Mouse (Mus musculus): ENCODE data around the gene Dgka. TPM values are rescaled to one million over a fixed set of nuclear protein-coding genes. Genes with fewer than 3 reads are reported as not detected.
A peak's percentile ranks its signal among the peaks of the same experiment; 100 is the strongest.
"Not testable (repeated sequence)": the region's sequence is repeated elsewhere in the genome, so short reads cannot be mapped to it uniquely, and the experiment has no call there.

Dgka gene
- polyA plus RNA-seq, 1 experiment from 2014 or later, result 5.0 TPM

GRCm38 (mm10) chr10:128731002-128731433, 13.6 kb downstream of the Dgka start:
- Histone ChIP-seq H3K9me3 (no peaks in the 10 kb centered on the region), H3K9ac (peak overlapping the region; percentile 52; the same call in 1 of the 2 replicates), H3K4me3 (peak overlapping the region; percentile 15; the same call in 1 of the 2 replicates), H3K27me3 (replicated peaks) (no peaks in the 10 kb centered on the region), H3K4me2 (peak overlapping the region; percentile 56), H3K36me3 (peaks cover 20% of the 10 kb centered on the region), H3K4me1 (peaks cover 2% of the 10 kb centered on the region; the same call in 1 of the 2 replicates), H3K27ac (replicated peaks) (no peak overlapping the region)
- no peak for ATAC-seq (ENCODE audit: extremely low read depth, insufficient number of reproducible peaks, low FRiP score, low TSS enrichment)
- 19% methylated on average over 10 of the region's 10 CpGs for whole genome bisulfite sequencing

GRCm38 (mm10) chr10:128728059-128728458, 16.6 kb downstream of the Dgka start:
- Histone ChIP-seq H3K9me3 (no peaks in the 10 kb centered on the region), H3K4me1 (peaks cover 2% of the 10 kb centered on the region; the same call in 1 of the 2 replicates), H3K4me2 (no peak overlapping the region), H3K4me3 (no peak overlapping the region), H3K27ac (replicated peaks) (no peak overlapping the region), H3K9ac (no peak overlapping the region), H3K27me3 (replicated peaks) (no peaks in the 10 kb centered on the region), H3K36me3 (peaks cover 5% of the 10 kb centered on the region)
- 76% methylated on average over 5 of the region's 5 CpGs for WGBS
- ATAC-seq (ENCODE audit: extremely low read depth, insufficient number of reproducible peaks, low FRiP score, low TSS enrichment), result no peak

- H3K9ac ChIP-seq; H3K4me2 ChIP-seq; H3K27ac ChIP-seq (replicated peaks); H3K27me3 ChIP-seq (replicated peaks); H3K4me1 ChIP-seq; H3K36me3 ChIP-seq; H3K9me3 ChIP-seq; H3K4me3 ChIP-seq; ATAC-seq (ENCODE audit: extremely low read depth, insufficient number of reproducible peaks, low FRiP score, low TSS enrichment): not testable (repeated sequence)
- WGBS, result 88% methylated on average over 3 of the region's 4 CpGs
Observed at GRCm38 (mm10) chr10:128725466-128725865, 19.2 kb downstream of the Dgka start.

- ATAC-seq (ENCODE audit: extremely low read depth, insufficient number of reproducible peaks, low FRiP score, low TSS enrichment), result no peak
- no peak overlapping the region for H3K27ac ChIP-seq (replicated peaks)
- no peaks in the 10 kb centered on the region for H3K4me1 ChIP-seq
- H3K4me2 ChIP-seq, result no peak overlapping the region
- no peaks in the 10 kb centered on the region for H3K36me3 ChIP-seq
- 79% methylated on average over 19 of the region's 19 CpGs for WGBS
- no peak overlapping the region for H3K9ac ChIP-seq
- H3K27me3 ChIP-seq (replicated peaks), result no peaks in the 10 kb centered on the region
- H3K9me3 ChIP-seq, result no peaks in the 10 kb centered on the region
- H3K4me3 ChIP-seq, result no peak overlapping the region
Observed at GRCm38 (mm10) chr10:128715559-128716537, 28.8 kb downstream of the Dgka start.

- not testable (repeated sequence) for H3K27me3 ChIP-seq (replicated peaks); H3K9me3 ChIP-seq; H3K4me2 ChIP-seq; H3K36me3 ChIP-seq; H3K9ac ChIP-seq; H3K4me1 ChIP-seq; ATAC-seq (ENCODE audit: extremely low read depth, insufficient number of reproducible peaks, low FRiP score, low TSS enrichment); H3K4me3 ChIP-seq; H3K27ac ChIP-seq (replicated peaks)
- WGBS, result 90% methylated on average over 7 of the region's 7 CpGs
Observed at GRCm38 (mm10) chr10:128711318-128711717, 33.3 kb downstream of the Dgka start.

GRCm38 (mm10) chr10:128705317-128705693, 39.4 kb downstream of the Dgka start:
- no peak for ATAC-seq (ENCODE audit: extremely low read depth, insufficient number of reproducible peaks, low FRiP score, low TSS enrichment)
- 11% methylated on average over 11 of the region's 11 CpGs for WGBS
- no peaks in the 10 kb centered on the region for H3K27me3 ChIP-seq (replicated peaks)

GRCm38 (mm10) chr10:128704491-128705316, 40.0 kb downstream of the Dgka start, which contains the start of gene Cdk2:
Gene Cdk2, minus strand, starts transcription at chr10:128705031.
- peaks cover 37% of the 10 kb centered on the region for H3K4me1 ChIP-seq
- peaks cover 38% of the 10 kb centered on the region for H3K36me3 ChIP-seq
- H3K27ac ChIP-seq (replicated peaks), result peak within 1 kb of the TSS; percentile 98
- peak within 1 kb of the TSS; percentile 93 for H3K4me3 ChIP-seq
- no peaks in the 10 kb centered on the region for H3K27me3 ChIP-seq (replicated peaks)
- under 1% methylated on average over 61 of the region's 62 CpGs for whole genome bisulfite sequencing
- no peaks in the 10 kb centered on the region for H3K9me3 ChIP-seq
- H3K4me2 ChIP-seq, result peak within 1 kb of the TSS; percentile 74
- peak within 1 kb of the TSS; percentile 91 for H3K9ac ChIP-seq
- peak; percentile 91 for ATAC-seq (ENCODE audit: extremely low read depth, insufficient number of reproducible peaks, low FRiP score, low TSS enrichment)

More at GRCm38 (mm10) chr10:128705317-128705693, 39.4 kb downstream of the Dgka start:
- Histone ChIP-seq H3K4me2 (peak overlapping the region; percentile 74), H3K4me3 (peak overlapping the region; percentile 93), H3K9me3 (no peaks in the 10 kb centered on the region), H3K9ac (peak overlapping the region; percentile 81), H3K36me3 (peaks cover 32% of the 10 kb centered on the region), H3K27ac (replicated peaks) (peak overlapping the region; percentile 73), H3K4me1 (peaks cover 31% of the 10 kb centered on the region)

- 21% methylated on average over 4 of the region's 4 CpGs for WGBS
- no peak for ATAC-seq (ENCODE audit: extremely low read depth, insufficient number of reproducible peaks, low FRiP score, low TSS enrichment)
- peak within 1 kb of the TSS; percentile 98 for H3K27ac ChIP-seq (replicated peaks)
- peak within 1 kb of the TSS; percentile 91 for H3K9ac ChIP-seq
- H3K4me2 ChIP-seq, result peak within 1 kb of the TSS; percentile 74
- H3K36me3 ChIP-seq, result peaks cover 46% of the 10 kb centered on the region
- H3K4me3 ChIP-seq, result peak within 1 kb of the TSS; percentile 93
- H3K9me3 ChIP-seq, result no peaks in the 10 kb centered on the region
- no peaks in the 10 kb centered on the region for H3K27me3 ChIP-seq (replicated peaks)
- peaks cover 45% of the 10 kb centered on the region for H3K4me1 ChIP-seq
Observed at GRCm38 (mm10) chr10:128703895-128704294, 40.8 kb downstream of the Dgka start, which contains the start of gene Pmel. Gene Pmel, plus strand, starts transcription at chr10:128704195.

- peaks cover 57% of the 10 kb centered on the region for H3K36me3 ChIP-seq
- WGBS, result 50% methylated on average over 6 of the region's 6 CpGs
- H3K9me3 ChIP-seq, result no peaks in the 10 kb centered on the region
- peaks cover 51% of the 10 kb centered on the region for H3K4me1 ChIP-seq
- no peaks in the 10 kb centered on the region for H3K27me3 ChIP-seq (replicated peaks)
- H3K4me3 ChIP-seq, result no peak overlapping the region
- peak overlapping the region; percentile 74; the same call in 1 of the 2 replicates for H3K4me2 ChIP-seq
- H3K27ac ChIP-seq (replicated peaks), result 0 out of 2 replicates have a peak overlapping the region, but pooled peaks have one; percentile 21
- ATAC-seq (ENCODE audit: extremely low read depth, insufficient number of reproducible peaks, low FRiP score, low TSS enrichment), result no peak
- peak overlapping the region; percentile 65 for H3K9ac ChIP-seq
Observed at GRCm38 (mm10) chr10:128702328-128703007, 42.2 kb downstream of the Dgka start.

- H3K36me3 ChIP-seq, result peaks cover 59% of the 10 kb centered on the region
- H3K4me1 ChIP-seq, result peaks cover 52% of the 10 kb centered on the region
- H3K4me2 ChIP-seq, result no peak overlapping the region
- H3K9ac ChIP-seq, result no peak overlapping the region
- H3K27me3 ChIP-seq (replicated peaks), result no peaks in the 10 kb centered on the region
- no peak overlapping the region for H3K27ac ChIP-seq (replicated peaks)
- no peaks in the 10 kb centered on the region for H3K9me3 ChIP-seq
- WGBS, result 89% methylated on average over 5 of the region's 5 CpGs
- no peak for ATAC-seq (ENCODE audit: extremely low read depth, insufficient number of reproducible peaks, low FRiP score, low TSS enrichment)
- no peak overlapping the region for H3K4me3 ChIP-seq
Observed at GRCm38 (mm10) chr10:128700712-128701111, 43.9 kb downstream of the Dgka start.

Measured in heart, embryonic 13.5 days (tissue).